Comparison of ENCODE assay signal across 7 mouse cellular contexts in genomic region chr10:13016573-13016972, GRCm38 (mm10). TPM values are rescaled to one million over a fixed set of nuclear protein-coding genes. Genes with fewer than 3 reads are reported as not detected.
DNase-seq lines count a peak whose midpoint lies in the region; ATAC-seq and TF ChIP-seq lines count a peak whose summit lies in the region.

No protein-coding gene starts in this region.

- no peaks in the 10 kb centered on the region for H3K4me1 ChIP-seq in liver, adult 2 months (ENCODE audit: control insufficient read depth, insufficient read depth, low read length)
- H3K4me1 ChIP-seq in neural tube, embryonic 13.5 days (replicated peaks) = no peaks in the 10 kb centered on the region

- peak; percentile 67 to 72 for DNase-seq in B cell, adult 2 months
- peak; percentile 85 for DNase-seq in ES-CJ7 (ENCODE audit: low read depth, low spot score)
- peak; percentile 26 to 62 for DNase-seq in cerebellum, postnatal 25 days
- peak; percentile 83 for DNase-seq in kidney, adult 9 months
- DNase-seq in liver, adult 2 months (ENCODE audit: extremely low read depth, low read depth, low spot score) = peak; percentile 64

- H3K36me3 ChIP-seq in liver, adult 2 months (ENCODE audit: control insufficient read depth, insufficient read depth, low read length) = no peaks in the 10 kb centered on the region
- H3K36me3 ChIP-seq in neural tube, embryonic 13.5 days = no peaks in the 10 kb centered on the region

- no peaks in the 10 kb centered on the region for H3K79me2 ChIP-seq in liver, adult 2 months (ENCODE audit: control insufficient read depth, insufficient read depth, low read length)

- H3K27ac ChIP-seq in liver, adult 2 months (replicated peaks; ENCODE audit: insufficient read depth, low read depth, low read length) = no peak overlapping the region
- H3K27ac ChIP-seq in neural tube, embryonic 13.5 days (replicated peaks) = no peak overlapping the region

- no peak overlapping the region for H3K4me2 ChIP-seq in neural tube, embryonic 13.5 days

- no peak overlapping the region for H3K9ac ChIP-seq in liver, adult 2 months (ENCODE audit: low read depth, low read length)
- no peak overlapping the region for H3K9ac ChIP-seq in neural tube, embryonic 13.5 days

- no peaks in the 10 kb centered on the region for H3K9me3 ChIP-seq in neural tube, embryonic 13.5 days

- peak; percentile 60 for TF ChIP-seq CTCF in liver, adult 2 months (IDR thresholded peaks at IDR 0.05; ENCODE audit: low read depth, low read length)

- no peak for TF ChIP-seq POLR2A in liver, adult 2 months (IDR thresholded peaks at IDR 0.05; ENCODE audit: extremely low read depth, insufficient read depth, low read length)

- peak; percentile 86 for ATAC-seq in granulocyte monocyte progenitor cell, adult 5-6 weeks (replicated peaks; ENCODE audit: poor library complexity, severe bottlenecking)
- peak; percentile 51; the same call in 1 of the 2 replicates for ATAC-seq in neural tube, embryonic 13.5 days (ENCODE audit: low read depth)

- H3K27me3 ChIP-seq in liver, adult 2 months (ENCODE audit: control insufficient read depth, insufficient read depth, low read length) = no peaks in the 10 kb centered on the region
- no peaks in the 10 kb centered on the region for H3K27me3 ChIP-seq in neural tube, embryonic 13.5 days

- no peak overlapping the region for H3K4me3 ChIP-seq in liver, adult 2 months (ENCODE audit: insufficient read depth, low read depth, low read length)
- H3K4me3 ChIP-seq in neural tube, embryonic 13.5 days = no peak overlapping the region

- WGBS in liver, adult 2 months = 19% methylated on average over 4 of the region's 4 CpGs
- WGBS in neural tube, embryonic 13.5 days = 28% methylated on average over 4 of the region's 4 CpGs

RNA-seq across cellular contexts. Expression of gene Sf3b5, which starts 11.4 kb away (rescaled TPM):
- 14.5 and 21.6 TPM in 2 replicates for total RNA-seq in granulocyte monocyte progenitor cell, adult 5-6 weeks (2014; fragmentation: Nextera tagmentation)
- total RNA-seq in granulocyte monocyte progenitor cell, adult 5-6 weeks (2017) = 20.7 and 29.0 TPM in 2 replicates
- total RNA-seq in liver, adult 2 months (2014; rRNA removed) = 7.7 and 7.9 TPM in 2 replicates
- polyA plus RNA-seq in liver, adult 2 months (2012; rRNA removed) = 20.1 and 22.0 TPM in 2 replicates
- 26.3 and 27.3 TPM in 2 replicates for polyA plus RNA-seq in neural tube, embryonic 13.5 days (2015; fragmentation: Nextera tagmentation; extraction: Ambion mirVana)

RNA-seq across cellular contexts. Expression of gene Plagl1, which starts 43.7 kb away (rescaled TPM):
- total RNA-seq in granulocyte monocyte progenitor cell, adult 5-6 weeks (2014; fragmentation: Nextera tagmentation) = 0.37 TPM in 1 of 2 replicates, not detected in the other
- total RNA-seq in granulocyte monocyte progenitor cell, adult 5-6 weeks (2017) = not detected in 2 replicates
- 0.55 and 2.8 TPM in 2 replicates for total RNA-seq in liver, adult 2 months (2014; rRNA removed)
- 0.50 and 1.1 TPM in 2 replicates for polyA plus RNA-seq in liver, adult 2 months (2012; rRNA removed)
- polyA plus RNA-seq in neural tube, embryonic 13.5 days (2015; fragmentation: Nextera tagmentation; extraction: Ambion mirVana) = 35.6 and 52.3 TPM in 2 replicates

RNA-seq across cellular contexts. Expression of gene Stx11, which starts 52.5 kb away (rescaled TPM):
- 7.4 and 9.1 TPM in 2 replicates for total RNA-seq in granulocyte monocyte progenitor cell, adult 5-6 weeks (2014; fragmentation: Nextera tagmentation)
- 5.9 and 8.7 TPM in 2 replicates for total RNA-seq in granulocyte monocyte progenitor cell, adult 5-6 weeks (2017)
- 0.94 and 1.5 TPM in 2 replicates for total RNA-seq in liver, adult 2 months (2014; rRNA removed)
- 0.18 and 0.65 TPM in 2 replicates for polyA plus RNA-seq in liver, adult 2 months (2012; rRNA removed)
- polyA plus RNA-seq in neural tube, embryonic 13.5 days (2015; fragmentation: Nextera tagmentation; extraction: Ambion mirVana) = 4.1 and 4.4 TPM in 2 replicates
